Mouse (Mus musculus) liver, postnatal 0 days (tissue): Measurements from ENCODE around the gene Togaram2.

Source experiments
- CTCF ChIP-seq: sonication (generic); IDR thresholded peaks from 2 replicates; pipeline ENCODE4 v1.5.1; 2016; ENCODE audit warnings: antibody characterized with exemption, low read depth
- EP300 ChIP-seq: IDR thresholded peaks from 2 replicates; pipeline ENCODE4 v1.6.1; 2016; ENCODE audit warnings: antibody characterized with exemption, low read depth, mild to moderate bottlenecking

DNA sequence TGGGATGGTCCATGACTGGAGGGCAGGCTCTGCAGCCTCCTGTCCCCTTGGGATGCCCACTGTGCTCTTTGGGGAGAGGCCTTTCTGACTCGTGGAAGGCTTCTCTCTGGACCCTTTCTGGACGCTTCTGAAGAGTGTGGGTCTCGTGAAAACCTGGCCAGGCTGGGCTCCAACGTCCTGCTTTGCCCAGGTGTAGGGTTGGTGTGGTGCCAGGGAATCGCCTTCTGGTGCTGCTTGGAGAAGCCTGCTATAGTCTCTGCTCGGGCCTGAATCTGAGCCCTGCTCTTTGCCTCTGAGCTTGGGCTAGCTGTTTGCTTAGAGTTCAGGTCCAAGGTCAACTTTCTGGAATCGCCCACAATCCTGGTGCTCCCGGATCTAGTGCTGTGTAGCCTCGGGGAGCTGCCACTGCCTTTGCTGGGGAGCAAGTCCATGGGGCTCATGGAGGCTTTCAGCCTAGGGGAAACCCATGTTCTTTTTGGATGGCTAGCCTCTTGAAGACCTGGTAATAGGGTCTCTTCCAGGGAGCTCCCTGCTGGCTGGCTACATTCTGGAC lies 76.6 kb downstream of the Togaram2 start:
- TF ChIP-seq CTCF, result no peak
- no peak for TF ChIP-seq EP300
